Mouse (Mus musculus) monocyte, adult 2 months (primary cell): ENCODE measurements around the gene Ptms.
A peak's percentile ranks its signal among the peaks of the same experiment; 100 is the strongest.

Source experiments
- DNase-seq, 2 experiments: peaks; one replicate each; pipeline ENCODE4 v3.0.0; 2022; ENCODE audit warnings: low spot score in 2 of 2, low read depth in 1 of 2

Gene Ptms

DNA sequence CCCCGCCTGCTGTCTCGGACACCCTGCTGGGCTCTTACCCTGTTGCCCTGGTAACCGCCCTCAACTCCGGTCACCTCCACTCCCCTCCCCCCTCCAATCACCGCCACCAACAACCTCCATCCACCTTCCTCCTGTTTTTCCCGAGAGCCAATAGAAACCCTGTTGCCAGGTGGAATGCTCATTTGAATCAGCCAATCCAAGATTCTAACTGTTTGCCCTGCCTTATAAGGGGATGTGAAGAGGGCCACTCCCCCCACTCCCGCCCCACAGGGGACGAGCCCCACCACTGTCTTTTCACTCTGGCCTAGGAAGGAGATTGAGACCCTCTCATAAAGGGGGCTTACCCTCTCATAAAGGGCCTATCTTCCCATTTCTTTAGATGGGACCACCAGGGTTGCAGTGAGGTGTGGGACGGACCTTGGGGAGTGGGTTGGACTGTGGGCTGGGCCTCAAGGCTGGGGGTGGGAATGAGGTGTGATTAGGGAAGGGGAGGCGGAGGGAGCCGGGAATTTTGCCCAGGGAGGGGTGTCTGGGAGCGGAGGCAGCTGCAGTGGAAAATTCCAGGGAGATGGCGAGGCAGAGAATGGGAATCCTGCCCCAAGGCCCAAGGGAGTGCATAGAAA is at the start of gene Ptms:
Gene Ptms, minus strand, starts transcription at position 409 of the 623 bp plus-strand sequence.
- DNase-seq: no peak

- peak; percentile 42 to 52 for DNase-seq
These were observed 47.9 kb upstream of the Ptms start for GRCm38 (mm10) chr6:124967766-124968165.

DNA sequence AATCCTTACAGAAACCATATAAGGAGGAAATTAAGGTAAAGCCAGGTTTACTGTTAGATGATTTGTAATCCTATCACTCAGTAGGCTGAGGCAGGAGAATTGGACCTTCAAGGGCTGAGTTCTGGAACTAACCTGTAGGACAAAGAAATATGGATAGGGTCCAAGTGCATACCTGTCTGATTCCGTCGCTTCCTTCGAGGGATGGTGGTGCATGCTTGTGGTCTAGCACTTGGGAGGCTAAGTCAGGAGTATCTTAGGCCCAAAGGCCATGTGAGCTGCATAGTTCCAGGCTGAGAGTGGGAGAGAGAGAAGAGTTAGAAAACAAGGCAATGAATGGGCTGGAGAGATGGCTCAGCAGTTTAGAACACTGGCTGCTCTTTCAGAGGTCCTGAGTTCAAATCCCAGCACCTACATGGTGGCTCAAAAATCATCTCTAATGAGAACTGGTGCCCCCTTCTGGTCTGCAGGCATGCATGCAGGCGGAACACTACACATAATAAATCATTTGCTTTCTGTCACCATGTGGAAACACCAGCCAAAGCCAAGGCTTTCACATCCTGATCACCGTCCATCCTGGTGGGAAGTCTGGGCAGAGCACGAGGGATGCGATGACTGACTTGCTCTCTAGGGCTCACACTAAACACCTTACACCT is 46.7 kb upstream of the Ptms start:
- DNase-seq: no peak

DNA sequence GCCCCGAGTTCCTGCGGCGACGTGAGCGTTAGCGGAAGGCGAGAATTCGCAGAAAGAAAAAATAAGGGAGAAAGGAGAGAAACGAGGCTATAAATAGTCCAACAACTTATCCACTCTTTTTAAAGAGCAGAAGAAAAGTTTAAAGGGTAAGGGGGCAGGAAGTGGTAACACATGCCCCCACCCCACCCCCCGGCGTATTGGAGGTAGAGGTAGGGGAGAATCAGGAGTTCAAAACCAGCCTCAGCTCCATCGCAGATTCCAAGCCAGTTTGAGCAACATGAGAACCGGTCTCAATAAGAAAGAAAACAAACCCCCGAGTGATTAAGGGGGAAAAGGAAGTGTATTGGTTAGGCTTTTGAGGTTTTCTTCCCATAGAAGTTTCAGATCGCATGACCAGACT is 45.8 kb upstream of the Ptms start:
- no peak for DNase-seq

DNA sequence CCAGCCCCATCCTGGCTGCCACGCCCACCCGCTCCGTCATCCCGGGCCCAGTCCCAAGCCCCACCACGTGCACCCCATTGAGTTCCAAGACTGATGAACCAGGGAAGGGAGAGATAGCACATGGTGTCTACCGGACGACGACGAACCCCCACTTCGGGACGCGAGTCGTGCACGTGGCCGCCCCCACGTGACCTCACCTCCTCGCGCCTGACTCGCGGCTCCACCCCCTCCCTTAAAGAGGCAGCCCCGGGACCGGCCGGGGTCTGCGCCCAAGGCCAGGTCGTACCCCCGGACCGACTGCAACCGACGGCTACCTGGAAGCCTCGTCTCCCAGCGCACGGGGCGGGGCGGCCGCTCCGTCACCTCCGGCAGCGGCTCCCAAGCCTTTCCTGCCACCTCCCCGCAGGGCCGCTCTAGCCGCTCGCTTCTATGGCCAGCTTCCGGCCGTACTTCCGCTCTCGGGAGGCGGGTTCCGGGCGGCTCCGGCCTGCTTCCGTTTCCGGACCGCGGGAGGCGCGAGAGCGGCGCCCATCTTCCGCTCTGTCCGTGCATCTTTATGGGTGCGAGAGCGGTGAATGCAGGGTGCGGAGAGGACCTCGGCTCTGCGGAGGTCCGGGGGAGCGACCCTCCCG is 45.3 kb upstream of the Ptms start, which contains the start of gene Cops7a:
Gene Cops7a, minus strand, starts transcription at position 451 of the 632 bp plus-strand sequence.
- peak; percentile 92 to 94 for DNase-seq

DNA sequence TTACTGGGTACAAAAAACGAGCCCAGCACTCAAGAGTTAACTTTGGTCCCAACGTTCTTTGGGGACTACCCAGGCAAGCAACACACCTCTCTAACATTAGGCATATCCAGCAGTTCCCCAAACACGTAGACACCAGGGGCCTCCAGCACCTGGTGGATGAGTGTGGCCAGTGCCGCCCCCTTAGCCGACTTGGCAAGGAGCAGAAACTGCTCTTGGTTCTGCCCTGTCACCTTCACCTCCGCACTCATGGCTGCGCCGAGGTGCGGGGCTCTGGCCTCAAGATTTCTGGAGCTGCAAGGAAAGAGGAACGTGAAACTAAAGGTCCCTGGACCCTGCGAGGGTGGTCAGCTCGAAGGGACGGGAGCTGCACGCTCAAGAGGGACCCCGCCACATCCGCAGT is 44.7 kb upstream of the Ptms start:
- no peak for DNase-seq

DNA sequence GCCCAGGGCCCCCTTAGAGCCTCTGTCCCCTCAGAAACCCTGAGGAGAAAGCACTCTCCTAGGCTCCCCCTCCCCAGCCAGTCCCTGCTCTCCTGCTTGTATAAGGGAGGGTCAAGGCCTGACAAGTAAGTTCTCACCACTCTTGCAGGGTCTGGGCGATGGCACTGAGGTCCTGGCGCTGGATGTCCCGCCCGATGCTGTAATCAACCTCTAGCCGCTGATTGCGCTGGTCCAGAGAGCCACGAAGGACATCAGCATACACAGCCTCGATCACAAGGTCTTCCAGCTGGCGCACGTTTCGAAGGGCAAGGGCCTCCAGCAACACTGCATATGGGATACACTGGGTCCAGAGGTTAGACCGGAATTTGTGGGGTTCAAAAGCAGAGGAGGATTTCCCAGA is 41.1 kb upstream of the Ptms start:
- DNase-seq: no peak

DNA sequence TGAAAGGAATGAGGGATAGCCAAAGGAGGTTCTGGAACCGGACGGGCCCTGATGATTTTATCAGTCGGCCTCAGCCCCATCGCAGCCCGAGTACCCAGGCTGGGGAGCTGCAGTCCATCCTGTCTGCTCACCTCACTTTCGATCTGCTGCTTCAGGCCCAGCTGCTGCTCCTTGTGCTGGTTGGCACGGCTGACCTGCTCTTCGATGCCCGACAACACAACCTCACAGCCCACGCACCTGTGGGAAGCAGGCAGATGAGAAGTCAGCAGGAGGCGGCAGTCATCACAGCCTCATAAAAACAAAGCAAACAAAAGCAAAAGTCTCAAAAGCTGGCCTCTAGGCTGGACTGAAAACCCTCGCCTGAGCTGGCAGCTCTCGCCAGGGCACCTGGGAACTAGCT is 40.1 kb upstream of the Ptms start:
- no peak for DNase-seq

DNA sequence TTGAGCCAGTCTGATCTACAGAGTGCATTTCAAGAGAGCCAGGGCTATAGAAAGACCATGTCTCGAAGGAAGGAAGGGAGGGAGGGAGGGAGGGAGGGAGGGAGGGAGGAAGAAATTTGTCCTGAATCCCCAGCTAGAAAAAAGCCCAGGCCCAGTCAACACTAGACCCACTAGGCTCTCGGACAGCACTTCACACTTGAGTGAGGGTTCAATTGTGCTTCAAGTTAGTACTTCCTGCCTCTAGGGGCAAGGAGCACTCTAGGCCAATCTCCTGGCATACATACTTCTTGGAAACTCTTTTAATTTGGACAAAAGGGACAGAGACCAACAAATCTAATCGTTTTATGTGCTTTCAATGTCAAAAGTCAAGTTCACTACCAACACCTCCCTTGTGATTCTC is 38.2 kb upstream of the Ptms start:
- no peak for DNase-seq

DNA sequence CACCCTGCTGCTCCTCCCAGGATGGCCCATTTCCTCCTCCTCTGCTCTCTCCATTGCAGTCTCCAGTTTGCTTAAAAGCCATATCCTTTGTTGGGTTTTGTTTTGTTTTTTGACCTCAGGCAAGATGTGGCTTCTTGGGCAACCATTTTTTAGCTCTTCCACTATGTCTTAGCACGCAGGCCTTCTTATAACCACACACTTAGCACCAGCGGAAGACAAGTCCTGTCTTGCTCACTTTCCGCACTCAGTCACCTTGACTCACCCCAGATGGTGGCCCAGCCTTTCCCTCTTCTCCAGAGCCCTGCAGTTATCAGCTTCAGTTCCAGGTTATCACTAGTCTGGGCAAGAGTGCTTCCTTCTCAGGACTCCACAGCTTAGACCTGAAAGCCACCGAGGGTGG is 35.3 kb upstream of the Ptms start:
- DNase-seq: no peak

DNA sequence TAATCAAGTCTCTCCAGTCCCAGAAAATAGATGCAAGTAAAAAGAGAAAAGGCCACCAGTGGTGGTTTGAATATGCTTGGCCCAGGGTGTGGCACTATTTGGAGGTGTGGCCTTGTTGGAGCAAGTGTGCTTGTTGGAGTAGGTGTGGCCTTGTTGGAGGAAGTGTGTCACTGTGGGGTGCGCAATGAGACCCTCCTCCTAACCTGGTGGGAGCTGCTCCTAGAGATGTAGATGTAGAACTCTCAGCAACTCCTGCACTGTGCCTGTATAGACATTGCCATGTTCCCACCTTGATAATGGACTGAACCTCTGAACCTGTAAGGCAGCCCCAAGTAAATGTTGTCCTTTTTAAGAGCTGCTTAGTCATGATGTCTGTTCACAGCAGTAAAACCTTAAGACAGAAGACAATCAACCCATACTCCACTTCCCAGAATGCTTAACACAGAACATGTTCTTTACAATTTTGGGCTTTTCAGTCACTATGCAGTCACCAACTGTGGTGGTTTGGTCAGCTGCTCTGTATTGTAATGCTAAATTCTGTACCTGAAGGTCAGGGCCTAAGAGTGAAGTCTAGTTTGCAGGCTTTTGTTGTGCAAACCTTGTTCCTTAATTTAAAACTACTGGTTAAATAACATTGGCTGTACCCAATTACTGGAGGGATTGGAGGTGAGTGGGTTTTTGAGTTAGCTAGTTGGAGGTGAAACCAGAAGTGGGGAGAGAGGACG is 34.2 kb upstream of the Ptms start:
- DNase-seq: no peak

GRCm38 (mm10) chr6:124943526-124943925 is 23.6 kb upstream of the Ptms start:
- no peak for DNase-seq

DNA sequence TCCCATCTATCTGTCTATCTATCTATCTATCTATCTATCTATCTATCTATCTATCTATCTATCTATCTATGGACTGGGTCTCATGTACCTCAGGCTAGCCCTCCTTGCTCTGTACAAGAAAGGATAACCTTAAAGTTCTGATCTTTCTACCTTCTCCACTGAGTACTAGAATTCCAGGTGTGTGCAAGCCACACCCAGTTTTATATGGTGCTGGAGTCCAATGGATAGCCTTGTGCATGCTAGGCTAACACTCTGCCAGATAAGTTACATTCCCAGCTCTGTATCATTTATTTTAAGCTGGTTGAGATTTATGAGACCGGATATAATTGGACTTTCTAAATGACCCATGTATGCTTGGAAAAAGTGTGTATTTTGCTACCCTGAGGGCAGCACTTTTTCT is 21.8 kb upstream of the Ptms start:
- DNase-seq: no peak

DNA sequence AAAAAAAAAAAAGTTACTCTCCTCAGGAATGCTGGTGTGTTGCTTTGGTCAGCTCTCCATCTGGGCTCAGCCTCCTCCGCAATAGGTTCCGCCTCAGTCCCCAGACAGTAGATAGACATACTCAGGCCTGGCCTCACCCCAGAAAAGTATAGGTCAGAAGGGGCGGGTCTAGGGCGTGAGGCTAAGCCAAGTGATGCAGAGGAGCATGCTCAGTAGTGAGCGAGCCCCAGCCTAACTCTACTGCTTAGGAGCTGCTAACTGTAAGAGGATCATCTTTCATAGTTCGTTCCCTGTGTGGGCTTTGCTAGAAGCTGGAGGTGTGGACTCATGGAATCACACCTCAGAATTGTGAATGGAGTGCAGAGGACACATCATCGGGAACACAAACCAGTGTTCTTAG is 18.7 kb upstream of the Ptms start:
- DNase-seq: no peak

DNA sequence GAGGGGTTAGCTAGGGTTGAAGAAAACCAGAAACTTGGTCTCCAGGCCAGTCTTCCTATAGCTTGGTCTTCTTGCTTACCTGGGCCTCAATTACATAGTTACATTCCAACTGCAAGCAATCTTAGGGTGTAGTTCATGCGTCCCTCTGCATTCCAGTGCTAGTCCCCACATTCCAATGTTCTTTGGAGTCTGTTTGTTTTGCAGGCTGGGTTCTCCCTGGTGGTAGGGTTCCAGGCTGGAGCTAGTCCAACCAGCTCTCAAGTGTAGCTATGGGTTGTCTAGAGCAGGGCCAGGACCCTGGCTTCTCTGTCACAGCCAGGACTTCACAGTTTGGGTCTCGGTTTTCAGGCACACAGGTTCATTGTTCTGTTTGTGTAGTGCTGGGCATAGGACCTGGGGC is 17.6 kb upstream of the Ptms start:
- DNase-seq: no peak

- no peak for DNase-seq
These were observed 16.8 kb upstream of the Ptms start for GRCm38 (mm10) chr6:124936681-124937080.

DNA sequence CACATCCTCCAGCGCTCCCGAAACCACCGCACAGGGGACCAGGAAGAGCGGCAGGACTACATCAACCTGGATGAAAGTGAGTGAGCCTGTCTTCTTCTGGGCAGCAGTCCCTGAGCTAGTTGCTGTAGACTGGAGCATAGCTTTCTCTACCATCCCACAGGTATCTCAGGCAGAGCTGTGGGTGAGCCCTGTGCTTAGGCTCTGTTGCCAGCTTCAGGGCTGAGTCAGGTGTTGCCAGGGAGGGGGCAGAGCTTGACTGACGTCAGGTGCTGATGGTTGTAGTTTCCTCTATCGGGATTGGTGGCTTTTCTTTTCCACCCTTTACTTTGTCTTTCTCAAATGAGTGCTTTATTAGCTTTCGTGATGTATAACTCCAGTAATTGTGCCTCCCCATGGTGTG is 14.8 kb upstream of the Ptms start:
- no peak for DNase-seq

DNA sequence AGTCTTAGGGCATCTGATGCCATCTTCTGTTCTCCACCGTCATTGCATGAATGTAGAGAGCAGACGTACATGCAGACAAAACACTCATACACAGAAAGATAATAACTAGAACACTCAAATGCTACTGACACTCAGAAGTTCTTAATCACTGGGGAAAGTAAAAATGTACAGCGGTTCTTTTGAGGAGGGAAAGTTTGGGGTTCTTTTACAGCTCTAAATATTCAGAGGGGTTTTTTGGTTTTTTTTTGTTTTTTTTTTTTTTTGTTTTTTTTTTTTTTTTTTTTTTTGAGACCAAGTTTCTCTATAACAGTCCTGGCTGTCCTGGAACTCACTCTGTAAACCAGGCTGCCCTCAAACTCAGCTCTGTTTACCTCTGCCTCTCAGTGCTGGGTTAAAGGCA is 13.2 kb upstream of the Ptms start:
- DNase-seq: no peak

GRCm38 (mm10) chr6:124932314-124932695 is 12.4 kb upstream of the Ptms start:
- DNase-seq: no peak

GRCm38 (mm10) chr6:124931525-124932313 is 11.8 kb upstream of the Ptms start:
- no peak for DNase-seq
